Mouse (Mus musculus): ENCODE measurements around the gene Platr17. TPM values are rescaled to one million over a fixed set of nuclear protein-coding genes. Genes with fewer than 3 reads are reported as not detected.
A peak's percentile ranks its signal among the peaks of the same experiment; 100 is the strongest.
"Not testable (repeated sequence)": the region's sequence is repeated elsewhere in the genome, so short reads cannot be mapped to it uniquely, and the experiment has no call there.

Gene Platr17
- 0.21 and 0.54 TPM in 2 replicates for polyA plus RNA-seq (2015; fragmentation: Nextera tagmentation; extraction: Ambion mirVana)

GRCm38 (mm10) chr17:33904835-33905234 is at the start of gene Platr17:
Platr17 (plus strand) TSS chr17:33905135.
- H3K27me3 ChIP-seq (ENCODE audit: control insufficient read depth, insufficient read depth, low read depth, low read length); ATAC-seq (ENCODE audit: low read depth); H3K4me2 ChIP-seq (ENCODE audit: low read depth, low read length); H3K36me3 ChIP-seq (ENCODE audit: control insufficient read depth, insufficient read depth); H3K4me3 ChIP-seq (ENCODE audit: low read depth, low read length); H3K9ac ChIP-seq (ENCODE audit: low read depth, low read length); H3K27ac ChIP-seq (ENCODE audit: low read length); H3K9me3 ChIP-seq (replicated peaks; ENCODE audit: control insufficient read depth, low read length): not testable (repeated sequence)
- 22% methylated on average over 4 of the region's 4 CpGs for WGBS (ENCODE audit: insufficient replicate concordance)
- peaks cover 36% of the 10 kb centered on the region for H3K4me1 ChIP-seq (ENCODE audit: control insufficient read depth, low read depth, low read length)

GRCm38 (mm10) chr17:33857816-33858215 is 47.1 kb upstream of the Platr17 start:
- 65% methylated on average over 4 of the region's 4 CpGs for WGBS (ENCODE audit: insufficient replicate concordance)
- Histone ChIP-seq H3K4me3 (ENCODE audit: low read depth, low read length) (no peak overlapping the region), H3K9ac (ENCODE audit: low read depth, low read length) (no peak overlapping the region), H3K27me3 (ENCODE audit: control insufficient read depth, insufficient read depth, low read depth, low read length) (no peaks in the 10 kb centered on the region), H3K4me2 (ENCODE audit: low read depth, low read length) (no peak overlapping the region), H3K27ac (ENCODE audit: low read length) (no peak overlapping the region), H3K36me3 (ENCODE audit: control insufficient read depth, insufficient read depth) (no peaks in the 10 kb centered on the region), H3K9me3 (replicated peaks; ENCODE audit: control insufficient read depth, low read length) (no peaks in the 10 kb centered on the region), H3K4me1 (ENCODE audit: control insufficient read depth, low read depth, low read length) (no peaks in the 10 kb centered on the region)
- ATAC-seq (ENCODE audit: low read depth) = no peak

- WGBS (ENCODE audit: insufficient replicate concordance) = 12% methylated on average over 9 of the region's 9 CpGs
- no peaks in the 10 kb centered on the region for H3K27me3 ChIP-seq (ENCODE audit: control insufficient read depth, insufficient read depth, low read depth, low read length)
- H3K27ac ChIP-seq (ENCODE audit: low read length) = no peak overlapping the region
- H3K4me3 ChIP-seq (ENCODE audit: low read depth, low read length) = no peak overlapping the region
- H3K4me2 ChIP-seq (ENCODE audit: low read depth, low read length) = peak overlapping the region; percentile 54
- H3K9ac ChIP-seq (ENCODE audit: low read depth, low read length) = no peak overlapping the region
- no peaks in the 10 kb centered on the region for H3K36me3 ChIP-seq (ENCODE audit: control insufficient read depth, insufficient read depth)
- H3K9me3 ChIP-seq (replicated peaks; ENCODE audit: control insufficient read depth, low read length) = no peaks in the 10 kb centered on the region
- ATAC-seq (ENCODE audit: low read depth) = no peak
- no peaks in the 10 kb centered on the region; the same call in 1 of the 2 replicates for H3K4me1 ChIP-seq (ENCODE audit: control insufficient read depth, low read depth, low read length)
Observed at GRCm38 (mm10) chr17:33865330-33866030, 39.5 kb upstream of the Platr17 start.

GRCm38 (mm10) chr17:33873537-33873936 is 31.4 kb upstream of the Platr17 start, which contains the start of gene Gm7029:
Gm7029 (plus strand) TSS chr17:33873837.
- WGBS (ENCODE audit: insufficient replicate concordance) = 89% methylated on average over 3 of the region's 12 CpGs
- not testable (repeated sequence) for H3K4me2 ChIP-seq (ENCODE audit: low read depth, low read length); H3K27me3 ChIP-seq (ENCODE audit: control insufficient read depth, insufficient read depth, low read depth, low read length); H3K9me3 ChIP-seq (replicated peaks; ENCODE audit: control insufficient read depth, low read length); H3K4me1 ChIP-seq (ENCODE audit: control insufficient read depth, low read depth, low read length); ATAC-seq (ENCODE audit: low read depth); H3K27ac ChIP-seq (ENCODE audit: low read length); H3K9ac ChIP-seq (ENCODE audit: low read depth, low read length); H3K4me3 ChIP-seq (ENCODE audit: low read depth, low read length)
- H3K36me3 ChIP-seq (ENCODE audit: control insufficient read depth, insufficient read depth) = peaks cover 17% of the 10 kb centered on the region

GRCm38 (mm10) chr17:33874411-33874810 is 30.5 kb upstream of the Platr17 start:
- Histone ChIP-seq H3K9ac (ENCODE audit: low read depth, low read length) (no peak overlapping the region), H3K4me1 (ENCODE audit: control insufficient read depth, low read depth, low read length) (no peaks in the 10 kb centered on the region), H3K9me3 (replicated peaks; ENCODE audit: control insufficient read depth, low read length) (no peaks in the 10 kb centered on the region), H3K27ac (ENCODE audit: low read length) (no peak overlapping the region), H3K4me3 (ENCODE audit: low read depth, low read length) (no peak overlapping the region), H3K4me2 (ENCODE audit: low read depth, low read length) (no peak overlapping the region), H3K36me3 (ENCODE audit: control insufficient read depth, insufficient read depth) (peaks cover 18% of the 10 kb centered on the region), H3K27me3 (ENCODE audit: control insufficient read depth, insufficient read depth, low read depth, low read length) (no peaks in the 10 kb centered on the region)
- 89% methylated on average over 11 of the region's 11 CpGs for WGBS (ENCODE audit: insufficient replicate concordance)
- no peak for ATAC-seq (ENCODE audit: low read depth)

GRCm38 (mm10) chr17:33875797-33876196 is 29.1 kb upstream of the Platr17 start:
- H3K4me1 ChIP-seq (ENCODE audit: control insufficient read depth, low read depth, low read length); H3K9ac ChIP-seq (ENCODE audit: low read depth, low read length); H3K4me2 ChIP-seq (ENCODE audit: low read depth, low read length); H3K27ac ChIP-seq (ENCODE audit: low read length); ATAC-seq (ENCODE audit: low read depth); H3K4me3 ChIP-seq (ENCODE audit: low read depth, low read length); H3K9me3 ChIP-seq (replicated peaks; ENCODE audit: control insufficient read depth, low read length); H3K27me3 ChIP-seq (ENCODE audit: control insufficient read depth, insufficient read depth, low read depth, low read length): not testable (repeated sequence)
- 73% methylated on average over 5 of the region's 5 CpGs for WGBS (ENCODE audit: insufficient replicate concordance)
- H3K36me3 ChIP-seq (ENCODE audit: control insufficient read depth, insufficient read depth) = peaks cover 26% of the 10 kb centered on the region

- Histone ChIP-seq H3K4me1 (ENCODE audit: control insufficient read depth, low read depth, low read length) (peaks cover 17% of the 10 kb centered on the region), H3K36me3 (ENCODE audit: control insufficient read depth, insufficient read depth) (peaks cover 46% of the 10 kb centered on the region)
- H3K4me3 ChIP-seq (ENCODE audit: low read depth, low read length); H3K27me3 ChIP-seq (ENCODE audit: control insufficient read depth, insufficient read depth, low read depth, low read length); H3K9me3 ChIP-seq (replicated peaks; ENCODE audit: control insufficient read depth, low read length); H3K27ac ChIP-seq (ENCODE audit: low read length); H3K9ac ChIP-seq (ENCODE audit: low read depth, low read length); H3K4me2 ChIP-seq (ENCODE audit: low read depth, low read length); ATAC-seq (ENCODE audit: low read depth): not testable (repeated sequence)
- 91% methylated on average over 10 of the region's 11 CpGs for WGBS (ENCODE audit: insufficient replicate concordance)
Observed at GRCm38 (mm10) chr17:33884320-33884719, 20.6 kb upstream of the Platr17 start.

GRCm38 (mm10) chr17:33887802-33888201 is 17.1 kb upstream of the Platr17 start:
- H3K9me3 ChIP-seq (replicated peaks; ENCODE audit: control insufficient read depth, low read length); H3K27ac ChIP-seq (ENCODE audit: low read length); H3K9ac ChIP-seq (ENCODE audit: low read depth, low read length); H3K27me3 ChIP-seq (ENCODE audit: control insufficient read depth, insufficient read depth, low read depth, low read length); ATAC-seq (ENCODE audit: low read depth): not testable (repeated sequence)
- peaks cover 25% of the 10 kb centered on the region for H3K36me3 ChIP-seq (ENCODE audit: control insufficient read depth, insufficient read depth)
- WGBS (ENCODE audit: insufficient replicate concordance) = 20% methylated on average over 2 of the region's 2 CpGs
- peak overlapping the region; percentile 81 for H3K4me3 ChIP-seq (ENCODE audit: low read depth, low read length)
- H3K4me2 ChIP-seq (ENCODE audit: low read depth, low read length) = peak overlapping the region; percentile 80
- H3K4me1 ChIP-seq (ENCODE audit: control insufficient read depth, low read depth, low read length) = peaks cover 17% of the 10 kb centered on the region

GRCm38 (mm10) chr17:33888230-33888629 is 16.7 kb upstream of the Platr17 start:
- peaks cover 25% of the 10 kb centered on the region for H3K36me3 ChIP-seq (ENCODE audit: control insufficient read depth, insufficient read depth)
- H3K9ac ChIP-seq (ENCODE audit: low read depth, low read length); H3K27ac ChIP-seq (ENCODE audit: low read length); H3K9me3 ChIP-seq (replicated peaks; ENCODE audit: control insufficient read depth, low read length); H3K27me3 ChIP-seq (ENCODE audit: control insufficient read depth, insufficient read depth, low read depth, low read length); ATAC-seq (ENCODE audit: low read depth): not testable (repeated sequence)
- H3K4me2 ChIP-seq (ENCODE audit: low read depth, low read length) = peak overlapping the region; percentile 80
- H3K4me1 ChIP-seq (ENCODE audit: control insufficient read depth, low read depth, low read length) = peaks cover 17% of the 10 kb centered on the region
- peak overlapping the region; percentile 81 for H3K4me3 ChIP-seq (ENCODE audit: low read depth, low read length)

Data from liver, embryonic 16.5 days (tissue).